Mouse (Mus musculus) kidney, embryonic 14.5 days (tissue): ENCODE measurements around the gene Hmox2. TPM values are rescaled to one million over a fixed set of nuclear protein-coding genes. Genes with fewer than 3 reads are reported as not detected.
"Not testable (repeated sequence)": the region's sequence is repeated elsewhere in the genome, so short reads cannot be mapped to it uniquely, and the experiment has no call there.

Experiments used
- ATAC-seq: fragments of 200-750 bp; cut with Nextera tagmentation; 2 replicates; pipeline ENCODE4 v1.8.0; 2017; ENCODE audit warnings: moderate number of reproducible peaks, mild to moderate bottlenecking, moderate TSS enrichment, moderate library complexity; ENCODE audit not compliant: low FRiP score, low TSS enrichment
- H3K27ac ChIP-seq: fragments of 300-500 bp; sonication (generic); 2 replicates; pipeline ENCODE4 v1.5.1; 2014; ENCODE audit warnings: low read depth, mild to moderate bottlenecking, low read length, moderate library complexity, mixed read lengths
- H3K27me3 ChIP-seq: fragments of 300-500 bp; sonication (generic); 2 replicates; pipeline ENCODE4 v1.6.1; 2014; ENCODE audit warnings: mild to moderate bottlenecking, low read length; ENCODE audit not compliant: control insufficient read depth, insufficient read depth
- H3K36me3 ChIP-seq: fragments of 300-500 bp; sonication (generic); 2 replicates; pipeline ENCODE4 v1.6.1; 2014; ENCODE audit warnings: low read length, mixed read lengths; ENCODE audit not compliant: control insufficient read depth, insufficient read depth
- H3K4me1 ChIP-seq: fragments of 300-500 bp; sonication (generic); 2 replicates; pipeline ENCODE4 v1.6.1; 2014; ENCODE audit warnings: low read length, mixed read lengths; ENCODE audit not compliant: control insufficient read depth, insufficient read depth
- H3K4me2 ChIP-seq: fragments of 300-500 bp; sonication (generic); replicated peaks from 2 replicates; pipeline ENCODE4 v1.6.1; 2014; ENCODE audit warnings: low read depth, mild to moderate bottlenecking, low read length
- H3K4me3 ChIP-seq: fragments of 300-500 bp; sonication (generic); 2 replicates; pipeline ENCODE4 v1.5.1; 2014; ENCODE audit warnings: mild to moderate bottlenecking, low read length
- H3K9ac ChIP-seq: fragments of 300-500 bp; sonication (generic); 2 replicates; pipeline ENCODE4 v1.6.1; 2014; ENCODE audit warnings: low read depth, mild to moderate bottlenecking, low read length, moderate library complexity
- H3K9me3 ChIP-seq: fragments of 300-500 bp; sonication (generic); 2 replicates; pipeline ENCODE4 v1.6.1; 2016; ENCODE audit warnings: low read length; ENCODE audit not compliant: control insufficient read depth
- WGBS: fragments of 180-500 bp; shearing (Covaris S2); extraction: QIAGEN DNeasy Blood & Tissue Kit; methylation state at CpG from one replicate; pipeline ENCODE4 v1.1.7; 2014; 5-methylcytosine and 5-hydroxymethylcytosine counted together
- polyA plus RNA-seq: library from polyadenylated mRNA; unstranded; fragments of >200 nt; fragmentation: Nextera tagmentation; extraction: Ambion mirVana; gene quantifications from 2 replicates; pipeline ENCODE4 v1.2.1, GENCODE M21; 2014

Gene Hmox2
- polyA plus RNA-seq, 1 experiment from 2014 or later: 103 TPM

DNA sequence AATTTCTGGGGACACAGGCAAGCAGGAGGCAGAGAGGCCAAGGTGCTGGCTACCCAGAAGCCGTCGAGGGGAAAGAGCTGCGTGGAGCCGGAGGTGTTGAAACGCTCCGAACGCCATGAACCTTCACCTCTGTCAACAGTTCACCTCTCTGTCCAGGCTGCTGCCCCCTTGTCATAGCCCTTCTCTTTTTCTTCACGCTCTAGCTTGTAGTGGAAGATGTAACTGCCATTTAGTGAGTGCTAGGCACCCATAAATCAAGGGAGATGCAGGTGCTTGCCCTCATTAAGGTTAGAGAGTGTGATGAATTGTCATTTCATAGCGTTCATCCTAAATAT lies 41.7 kb upstream of the Hmox2 start:
- H3K4me2 ChIP-seq: peak overlapping the region; percentile 94
- ATAC-seq: no peak; the same call in 1 of the 2 replicates
- peaks cover 10% of the 10 kb centered on the region for H3K4me1 ChIP-seq
- WGBS: 0% methylated on average over 9 of the region's 9 CpGs
- H3K9ac ChIP-seq: peak overlapping the region; percentile 90
- H3K36me3 ChIP-seq: peaks cover 19% of the 10 kb centered on the region
- H3K9me3 ChIP-seq: no peaks in the 10 kb centered on the region
- no peaks in the 10 kb centered on the region for H3K27me3 ChIP-seq
- no peak overlapping the region for H3K27ac ChIP-seq
- H3K4me3 ChIP-seq: peak overlapping the region; percentile 93

DNA sequence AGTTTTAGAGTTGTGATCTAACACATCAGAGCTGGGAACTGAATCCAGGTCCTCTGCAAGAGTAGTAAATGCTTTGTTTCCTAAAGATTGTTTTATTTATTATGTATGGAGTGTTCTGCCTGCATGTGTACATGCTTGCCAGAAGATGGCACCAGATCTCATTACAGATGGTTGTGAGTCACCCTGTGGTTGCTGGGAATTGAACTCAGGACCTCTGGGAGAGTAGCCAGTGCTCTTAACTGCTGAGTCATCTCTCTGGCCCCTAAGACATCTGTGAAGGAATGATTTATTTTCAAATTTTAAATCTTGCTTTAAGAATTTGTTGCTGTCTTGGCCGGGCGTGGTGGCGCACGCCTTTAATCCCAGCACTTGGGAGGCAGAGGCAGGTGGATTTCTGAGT lies 36.8 kb upstream of the Hmox2 start:
- not testable (repeated sequence) for H3K9ac ChIP-seq, H3K9me3 ChIP-seq, H3K4me3 ChIP-seq, H3K27me3 ChIP-seq, ATAC-seq, H3K27ac ChIP-seq, H3K4me2 ChIP-seq
- Histone ChIP-seq H3K4me1 (peaks cover 10% of the 10 kb centered on the region), H3K36me3 (peaks cover 63% of the 10 kb centered on the region)
- WGBS: 97% methylated on average over 4 of the region's 4 CpGs

- no peak for ATAC-seq
- 97% methylated on average over 3 of the region's 3 CpGs for WGBS
- H3K36me3 ChIP-seq: peaks cover 91% of the 10 kb centered on the region
- no peaks in the 10 kb centered on the region for H3K27me3 ChIP-seq
- no peaks in the 10 kb centered on the region for H3K4me1 ChIP-seq
- H3K4me2 ChIP-seq: no peak overlapping the region
- H3K9ac ChIP-seq: no peak overlapping the region
- no peak overlapping the region for H3K4me3 ChIP-seq
- no peaks in the 10 kb centered on the region for H3K9me3 ChIP-seq
- H3K27ac ChIP-seq: no peak overlapping the region
These were observed 24.9 kb upstream of the Hmox2 start for GRCm38 (mm10) chr16:4701211-4701610.

DNA sequence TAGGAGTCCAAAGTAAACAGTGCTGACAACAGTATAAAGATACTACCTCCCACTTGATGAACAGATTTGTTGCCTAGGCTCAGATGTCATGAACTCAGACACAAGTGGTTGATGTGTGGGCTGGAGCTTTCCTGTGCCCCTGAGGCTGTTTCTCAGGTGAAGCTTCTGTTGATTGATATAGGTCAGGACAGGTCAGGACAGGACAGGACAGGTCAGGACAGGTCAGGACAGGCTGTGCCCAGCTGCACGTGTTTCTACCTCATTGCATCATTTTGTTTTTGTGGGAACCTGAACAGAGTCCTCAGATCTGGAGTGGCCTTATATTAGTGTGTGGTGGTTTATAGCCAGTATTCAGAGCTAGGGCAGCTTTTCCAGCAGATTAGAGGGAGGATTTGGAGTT lies 23.5 kb upstream of the Hmox2 start:
- Histone ChIP-seq H3K36me3 (peaks cover 94% of the 10 kb centered on the region), H3K4me1 (no peaks in the 10 kb centered on the region), H3K4me3 (no peak overlapping the region), H3K4me2 (no peak overlapping the region), H3K9me3 (no peaks in the 10 kb centered on the region), H3K9ac (no peak overlapping the region), H3K27me3 (no peaks in the 10 kb centered on the region), H3K27ac (no peak overlapping the region)
- no peak for ATAC-seq
- WGBS: 33% methylated on average over 1 of the region's 1 CpGs

GRCm38 (mm10) chr16:4705541-4705940 lies 20.6 kb upstream of the Hmox2 start:
- 61% methylated on average over 4 of the region's 4 CpGs for WGBS

DNA sequence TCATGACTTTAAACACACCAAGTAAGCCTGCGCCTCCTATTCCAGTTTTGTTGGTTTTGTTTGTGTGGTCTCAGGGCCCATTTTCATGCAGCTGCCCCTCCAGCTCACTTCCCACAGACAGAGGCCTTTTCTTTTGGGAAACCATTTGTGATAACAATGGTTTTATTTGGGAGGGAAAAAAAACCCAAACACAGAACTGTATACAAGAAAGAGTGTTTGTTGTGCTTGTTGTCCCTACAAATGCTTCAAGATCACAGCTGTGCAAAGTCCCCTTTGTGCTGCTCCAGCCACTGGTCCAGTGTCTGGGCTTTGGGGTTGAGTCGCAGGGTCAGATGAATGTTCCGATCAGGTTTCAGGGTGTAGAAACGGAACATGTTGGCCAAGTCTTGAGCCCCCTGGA lies 15.0 kb upstream of the Hmox2 start:
- H3K9ac ChIP-seq: no peak overlapping the region
- WGBS: 90% methylated on average over 4 of the region's 4 CpGs
- H3K27ac ChIP-seq: no peak overlapping the region
- peaks cover 90% of the 10 kb centered on the region for H3K36me3 ChIP-seq
- H3K9me3 ChIP-seq: no peaks in the 10 kb centered on the region
- no peak for ATAC-seq
- H3K4me1 ChIP-seq: no peaks in the 10 kb centered on the region
- H3K4me3 ChIP-seq: no peak overlapping the region
- no peak overlapping the region for H3K4me2 ChIP-seq
- no peaks in the 10 kb centered on the region for H3K27me3 ChIP-seq

More at GRCm38 (mm10) chr16:4705541-4705940, 20.6 kb upstream of the Hmox2 start:
- H3K4me3 ChIP-seq: no peak overlapping the region
- H3K9me3 ChIP-seq: no peaks in the 10 kb centered on the region
- H3K9ac ChIP-seq: no peak overlapping the region
- no peaks in the 10 kb centered on the region for H3K4me1 ChIP-seq
- H3K27me3 ChIP-seq: no peaks in the 10 kb centered on the region
- no peak overlapping the region for H3K4me2 ChIP-seq
- ATAC-seq: no peak
- no peak overlapping the region for H3K27ac ChIP-seq
- peaks cover 90% of the 10 kb centered on the region for H3K36me3 ChIP-seq

DNA sequence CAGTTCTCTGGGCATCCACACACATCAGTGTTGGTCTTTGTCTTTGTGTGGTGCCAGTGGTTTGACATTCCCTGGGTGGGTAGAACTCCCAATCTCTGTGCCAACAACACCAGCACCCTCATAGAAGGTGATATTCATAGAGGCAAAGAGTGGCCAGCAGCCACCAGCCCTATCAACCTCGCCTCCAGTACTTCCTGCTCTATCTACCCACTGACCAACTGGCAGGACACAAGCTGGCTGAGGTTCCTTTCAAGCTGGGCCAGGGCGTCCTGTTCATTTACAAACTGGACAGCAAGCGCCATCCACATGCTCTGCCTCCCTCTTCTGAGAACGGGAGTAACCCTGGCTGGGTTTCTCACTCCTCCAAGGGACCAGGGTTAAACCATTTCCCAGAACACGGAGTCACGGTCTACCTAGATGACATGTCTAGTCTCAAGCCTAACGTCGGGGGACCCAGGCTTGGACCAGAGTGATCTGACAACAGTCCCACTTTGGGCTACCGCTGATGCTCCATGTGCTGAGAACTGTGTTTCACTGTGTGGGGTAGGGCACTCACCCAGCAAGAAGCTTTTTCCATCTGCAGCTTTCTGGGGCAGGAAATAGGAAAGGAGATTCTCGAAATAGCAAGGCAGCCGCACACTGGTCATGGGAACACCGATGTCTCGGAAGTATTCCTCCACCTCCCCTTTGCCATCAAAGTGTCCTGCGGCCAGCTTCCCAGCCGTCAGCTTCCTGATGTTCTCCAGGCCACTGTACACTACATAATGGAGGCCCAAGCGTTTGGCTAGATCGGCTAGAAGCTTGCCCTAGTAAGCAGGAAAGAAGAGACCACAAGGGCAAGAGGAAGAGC lies 12.1 kb upstream of the Hmox2 start:
- H3K9me3 ChIP-seq: no peaks in the 10 kb centered on the region
- no peak overlapping the region for H3K4me2 ChIP-seq
- H3K4me1 ChIP-seq: no peaks in the 10 kb centered on the region
- H3K9ac ChIP-seq: no peak overlapping the region
- 91% methylated on average over 17 of the region's 17 CpGs for WGBS
- peaks cover 63% of the 10 kb centered on the region for H3K36me3 ChIP-seq
- no peak overlapping the region for H3K4me3 ChIP-seq
- no peaks in the 10 kb centered on the region for H3K27me3 ChIP-seq
- no peak for ATAC-seq
- no peak overlapping the region for H3K27ac ChIP-seq

DNA sequence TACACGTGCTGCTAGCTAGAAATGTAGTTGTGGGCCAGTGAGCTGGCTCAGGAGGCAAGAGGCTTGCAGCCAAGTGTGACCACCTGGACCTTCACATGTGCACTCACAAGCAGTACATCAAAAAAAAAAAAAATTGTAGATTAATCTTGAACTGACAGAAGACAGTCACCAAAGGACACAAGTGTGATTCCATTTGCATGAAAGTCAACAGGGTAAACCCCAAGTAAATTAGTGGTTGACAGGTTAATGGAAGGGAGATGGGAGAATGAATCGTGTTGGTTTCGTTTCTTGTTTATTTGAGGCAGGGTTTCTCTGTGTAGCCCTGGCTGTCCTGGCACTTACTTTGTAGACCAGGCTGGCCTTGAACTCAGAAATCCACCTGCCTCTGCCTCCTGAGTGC lies 8.3 kb upstream of the Hmox2 start:
- H3K4me3 ChIP-seq: peak overlapping the region; percentile 63
- peak overlapping the region; percentile 57 for H3K4me2 ChIP-seq
- H3K36me3 ChIP-seq: peaks cover 32% of the 10 kb centered on the region
- no peak overlapping the region for H3K27ac ChIP-seq
- WGBS: 28% methylated on average over 3 of the region's 3 CpGs
- H3K4me1 ChIP-seq: no peaks in the 10 kb centered on the region
- no peak for ATAC-seq
- H3K9me3 ChIP-seq: no peaks in the 10 kb centered on the region
- H3K27me3 ChIP-seq: no peaks in the 10 kb centered on the region
- H3K9ac ChIP-seq: no peak overlapping the region

DNA sequence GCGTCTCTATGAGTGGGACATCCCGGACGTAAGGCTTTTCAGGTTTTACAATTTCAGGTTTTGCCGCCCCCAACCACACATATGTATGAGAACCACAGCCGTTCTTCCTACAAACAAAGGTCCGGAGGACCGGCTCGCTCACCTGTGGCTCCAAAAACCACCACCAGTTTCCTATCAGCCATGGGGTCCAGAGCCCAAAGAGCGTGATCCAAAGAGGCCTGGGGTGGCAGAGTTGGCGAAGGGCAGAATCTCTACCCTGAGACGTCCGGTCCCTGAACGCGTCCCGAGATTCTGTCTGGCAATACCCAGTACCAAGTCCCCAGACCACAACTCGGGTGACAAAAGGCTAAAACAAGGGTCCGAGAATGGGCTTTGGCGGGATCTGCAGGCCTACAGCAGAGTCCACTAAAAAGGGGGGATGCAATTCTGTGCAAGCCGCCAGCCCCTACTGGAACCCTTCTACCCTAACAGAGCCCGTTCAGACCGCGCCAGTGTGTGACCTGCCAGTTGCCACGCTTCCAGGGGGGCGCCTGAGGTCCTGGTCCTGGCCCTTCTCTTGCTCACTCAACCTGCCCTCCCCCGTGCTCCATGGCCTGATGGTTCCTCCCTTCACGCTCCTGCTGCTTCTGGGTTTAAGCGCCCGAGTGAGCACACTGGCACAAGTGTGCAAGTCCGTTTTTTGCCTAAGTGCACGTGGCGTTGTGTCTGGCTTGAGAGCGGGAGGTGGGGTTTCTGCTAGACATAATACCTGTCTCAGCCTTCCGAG lies 7.2 kb upstream of the Hmox2 start, which contains the start of gene Nmral1:
Gene Nmral1, minus strand, starts transcription at position 604 of the 766 bp plus-strand sequence.
- 7% methylated on average over 33 of the region's 33 CpGs for WGBS
- Histone ChIP-seq H3K27me3 (no peaks in the 10 kb centered on the region), H3K27ac (peak within 1 kb of the TSS; percentile 83), H3K4me1 (no peaks in the 10 kb centered on the region), H3K4me3 (peak within 1 kb of the TSS; percentile 63), H3K9ac (peak within 1 kb of the TSS; percentile 73), H3K36me3 (peaks cover 24% of the 10 kb centered on the region), H3K4me2 (peak within 1 kb of the TSS; percentile 57), H3K9me3 (no peaks in the 10 kb centered on the region)
- peak; percentile 94 for ATAC-seq
